Mouse (Mus musculus): ENCODE data around the gene Osbp2. TPM values are rescaled to one million over a fixed set of nuclear protein-coding genes. Genes with fewer than 3 reads are reported as not detected.

The Osbp2 gene
- polyA plus RNA-seq, 1 experiment from 2014 or later, result 0.25 TPM

- H3K27ac ChIP-seq (ENCODE audit: low read length), result no peak overlapping the region
- no peak overlapping the region for H3K9ac ChIP-seq (ENCODE audit: low read length)
- WGBS, result 69% methylated on average over 4 of the region's 4 CpGs
- ATAC-seq (ENCODE audit: insufficient read depth, low FRiP score), result no peak
- H3K4me1 ChIP-seq (ENCODE audit: control insufficient read depth, insufficient read depth, low read length), result no peaks in the 10 kb centered on the region
- H3K27me3 ChIP-seq (ENCODE audit: control insufficient read depth, insufficient read depth, low read length), result no peaks in the 10 kb centered on the region; the same call in 1 of the 2 replicates
- H3K9me3 ChIP-seq (replicated peaks; ENCODE audit: control insufficient read depth, low read length), result no peaks in the 10 kb centered on the region
- H3K4me2 ChIP-seq (ENCODE audit: low read depth, low read length), result no peak overlapping the region
- H3K4me3 ChIP-seq (replicated peaks; ENCODE audit: low read length), result no peak overlapping the region
- no peaks in the 10 kb centered on the region for H3K36me3 ChIP-seq (ENCODE audit: control insufficient read depth, insufficient read depth, low read length)
Measured at GRCm38 (mm10) chr11:3835271-3835670, 28.4 kb downstream of the Osbp2 start.

- Histone ChIP-seq H3K4me1 (ENCODE audit: control insufficient read depth, insufficient read depth, low read length) (no peaks in the 10 kb centered on the region), H3K27me3 (ENCODE audit: control insufficient read depth, insufficient read depth, low read length) (no peaks in the 10 kb centered on the region; the same call in 1 of the 2 replicates), H3K4me2 (ENCODE audit: low read depth, low read length) (peak overlapping the region; percentile 25; the same call in 1 of the 2 replicates), H3K4me3 (replicated peaks; ENCODE audit: low read length) (no peak overlapping the region), H3K9me3 (replicated peaks; ENCODE audit: control insufficient read depth, low read length) (no peaks in the 10 kb centered on the region), H3K27ac (ENCODE audit: low read length) (no peak overlapping the region), H3K36me3 (ENCODE audit: control insufficient read depth, insufficient read depth, low read length) (no peaks in the 10 kb centered on the region), H3K9ac (ENCODE audit: low read length) (no peak overlapping the region)
- no peak for ATAC-seq (ENCODE audit: insufficient read depth, low FRiP score)
- 41% methylated on average over 13 of the region's 13 CpGs for WGBS
Measured at GRCm38 (mm10) chr11:3834421-3835098, 29.1 kb downstream of the Osbp2 start.

- H3K9ac ChIP-seq (ENCODE audit: low read length), result no peak overlapping the region
- no peaks in the 10 kb centered on the region for H3K9me3 ChIP-seq (replicated peaks; ENCODE audit: control insufficient read depth, low read length)
- no peak for ATAC-seq (ENCODE audit: insufficient read depth, low FRiP score)
- H3K27ac ChIP-seq (ENCODE audit: low read length), result no peak overlapping the region
- H3K4me1 ChIP-seq (ENCODE audit: control insufficient read depth, insufficient read depth, low read length), result no peaks in the 10 kb centered on the region
- H3K4me3 ChIP-seq (replicated peaks; ENCODE audit: low read length), result no peak overlapping the region
- H3K4me2 ChIP-seq (ENCODE audit: low read depth, low read length), result peak overlapping the region; percentile 25; the same call in 1 of the 2 replicates
- no peaks in the 10 kb centered on the region for H3K36me3 ChIP-seq (ENCODE audit: control insufficient read depth, insufficient read depth, low read length)
- no peaks in the 10 kb centered on the region; the same call in 1 of the 2 replicates for H3K27me3 ChIP-seq (ENCODE audit: control insufficient read depth, insufficient read depth, low read length)
- 35% methylated on average over 21 of the region's 21 CpGs for WGBS
Measured at GRCm38 (mm10) chr11:3833544-3834420, 29.9 kb downstream of the Osbp2 start.

GRCm38 (mm10) chr11:3832193-3832901 is 31.4 kb downstream of the Osbp2 start:
- Histone ChIP-seq H3K9ac (ENCODE audit: low read length) (no peak overlapping the region), H3K27ac (ENCODE audit: low read length) (no peak overlapping the region), H3K36me3 (ENCODE audit: control insufficient read depth, insufficient read depth, low read length) (no peaks in the 10 kb centered on the region), H3K27me3 (ENCODE audit: control insufficient read depth, insufficient read depth, low read length) (no peaks in the 10 kb centered on the region; the same call in 1 of the 2 replicates), H3K4me3 (replicated peaks; ENCODE audit: low read length) (no peak overlapping the region), H3K4me2 (ENCODE audit: low read depth, low read length) (no peak overlapping the region), H3K4me1 (ENCODE audit: control insufficient read depth, insufficient read depth, low read length) (no peaks in the 10 kb centered on the region), H3K9me3 (replicated peaks; ENCODE audit: control insufficient read depth, low read length) (no peaks in the 10 kb centered on the region)
- no peak for ATAC-seq (ENCODE audit: insufficient read depth, low FRiP score)
- 47% methylated on average over 6 of the region's 6 CpGs for WGBS

- no peak for ATAC-seq (ENCODE audit: insufficient read depth, low FRiP score)
- no peaks in the 10 kb centered on the region for H3K36me3 ChIP-seq (ENCODE audit: control insufficient read depth, insufficient read depth, low read length)
- H3K4me1 ChIP-seq (ENCODE audit: control insufficient read depth, insufficient read depth, low read length), result no peaks in the 10 kb centered on the region
- 84% methylated on average over 5 of the region's 5 CpGs for WGBS
- H3K27me3 ChIP-seq (ENCODE audit: control insufficient read depth, insufficient read depth, low read length), result no peaks in the 10 kb centered on the region; the same call in 1 of the 2 replicates
- H3K27ac ChIP-seq (ENCODE audit: low read length), result no peak overlapping the region
- no peaks in the 10 kb centered on the region for H3K9me3 ChIP-seq (replicated peaks; ENCODE audit: control insufficient read depth, low read length)
- no peak overlapping the region for H3K9ac ChIP-seq (ENCODE audit: low read length)
- no peak overlapping the region for H3K4me2 ChIP-seq (ENCODE audit: low read depth, low read length)
- no peak overlapping the region for H3K4me3 ChIP-seq (replicated peaks; ENCODE audit: low read length)
Measured at GRCm38 (mm10) chr11:3829736-3830135, 34.0 kb downstream of the Osbp2 start.

GRCm38 (mm10) chr11:3824138-3824537 is 39.6 kb downstream of the Osbp2 start:
- no peaks in the 10 kb centered on the region for H3K36me3 ChIP-seq (ENCODE audit: control insufficient read depth, insufficient read depth, low read length)
- no peaks in the 10 kb centered on the region for H3K4me1 ChIP-seq (ENCODE audit: control insufficient read depth, insufficient read depth, low read length)
- H3K4me3 ChIP-seq (replicated peaks; ENCODE audit: low read length), result no peak overlapping the region
- 50% methylated on average over 5 of the region's 5 CpGs for WGBS
- no peak for ATAC-seq (ENCODE audit: insufficient read depth, low FRiP score)
- no peaks in the 10 kb centered on the region for H3K27me3 ChIP-seq (ENCODE audit: control insufficient read depth, insufficient read depth, low read length)
- no peak overlapping the region for H3K4me2 ChIP-seq (ENCODE audit: low read depth, low read length)
- H3K9ac ChIP-seq (ENCODE audit: low read length), result no peak overlapping the region
- no peak overlapping the region for H3K27ac ChIP-seq (ENCODE audit: low read length)
- no peaks in the 10 kb centered on the region for H3K9me3 ChIP-seq (replicated peaks; ENCODE audit: control insufficient read depth, low read length)

- no peak for ATAC-seq (ENCODE audit: insufficient read depth, low FRiP score)
- H3K36me3 ChIP-seq (ENCODE audit: control insufficient read depth, insufficient read depth, low read length), result no peaks in the 10 kb centered on the region
- H3K4me3 ChIP-seq (replicated peaks; ENCODE audit: low read length), result no peak overlapping the region
- no peaks in the 10 kb centered on the region for H3K27me3 ChIP-seq (ENCODE audit: control insufficient read depth, insufficient read depth, low read length)
- H3K9me3 ChIP-seq (replicated peaks; ENCODE audit: control insufficient read depth, low read length), result no peaks in the 10 kb centered on the region
- H3K9ac ChIP-seq (ENCODE audit: low read length), result no peak overlapping the region
- H3K4me2 ChIP-seq (ENCODE audit: low read depth, low read length), result no peak overlapping the region
- no peak overlapping the region for H3K27ac ChIP-seq (ENCODE audit: low read length)
- no peaks in the 10 kb centered on the region for H3K4me1 ChIP-seq (ENCODE audit: control insufficient read depth, insufficient read depth, low read length)
- 58% methylated on average over 2 of the region's 2 CpGs for WGBS
Measured at GRCm38 (mm10) chr11:3823378-3823777, 40.3 kb downstream of the Osbp2 start.

GRCm38 (mm10) chr11:3817986-3818758 is 45.5 kb downstream of the Osbp2 start:
- Histone ChIP-seq H3K36me3 (ENCODE audit: control insufficient read depth, insufficient read depth, low read length) (no peaks in the 10 kb centered on the region), H3K4me3 (replicated peaks; ENCODE audit: low read length) (no peak overlapping the region), H3K27ac (ENCODE audit: low read length) (no peak overlapping the region), H3K27me3 (ENCODE audit: control insufficient read depth, insufficient read depth, low read length) (no peaks in the 10 kb centered on the region), H3K9me3 (replicated peaks; ENCODE audit: control insufficient read depth, low read length) (no peaks in the 10 kb centered on the region), H3K4me2 (ENCODE audit: low read depth, low read length) (no peak overlapping the region), H3K4me1 (ENCODE audit: control insufficient read depth, insufficient read depth, low read length) (no peaks in the 10 kb centered on the region), H3K9ac (ENCODE audit: low read length) (no peak overlapping the region)
- peak; percentile 58; the same call in 1 of the 2 replicates for ATAC-seq (ENCODE audit: insufficient read depth, low FRiP score)
- 21% methylated on average over 4 of the region's 4 CpGs for WGBS

All from stomach, embryonic 16.5 days (tissue).